Mouse (Mus musculus): ENCODE results near the gene Tmem230. TPM values are rescaled to one million over a fixed set of nuclear protein-coding genes. Genes with fewer than 3 reads are reported as not detected.

Gene Tmem230
- total and polyA plus RNA-seq, 2 experiments from 2014 or later = 43.3 to 44.3 TPM

GRCm38 (mm10) chr2:132235291-132235690 lies 12.3 kb downstream of the Tmem230 start:
- ATAC-seq = no peak
- Histone ChIP-seq H3K9me3 (ENCODE audit: low read length) (no peaks in the 10 kb centered on the region), H3K4me2 (ENCODE audit: low read depth, low read length) (no peak overlapping the region), H3K9ac (replicated peaks; ENCODE audit: low read length) (no peak overlapping the region), H3K36me3 (ENCODE audit: insufficient read depth, low read length) (no peaks in the 10 kb centered on the region), H3K27ac (no peak overlapping the region), H3K4me3 (ENCODE audit: low read length) (no peak overlapping the region), H3K27me3 (ENCODE audit: insufficient read depth, low read length) (no peaks in the 10 kb centered on the region), H3K4me1 (ENCODE audit: insufficient read depth, low read length) (no peaks in the 10 kb centered on the region)
- WGBS = 60% methylated on average over 2 of the region's 2 CpGs
- DNase-seq (ENCODE audit: low spot score) = no peak
- TF ChIP-seq CTCF (IDR thresholded peaks at IDR 0.05; ENCODE audit: low read depth) = no peak

DNA sequence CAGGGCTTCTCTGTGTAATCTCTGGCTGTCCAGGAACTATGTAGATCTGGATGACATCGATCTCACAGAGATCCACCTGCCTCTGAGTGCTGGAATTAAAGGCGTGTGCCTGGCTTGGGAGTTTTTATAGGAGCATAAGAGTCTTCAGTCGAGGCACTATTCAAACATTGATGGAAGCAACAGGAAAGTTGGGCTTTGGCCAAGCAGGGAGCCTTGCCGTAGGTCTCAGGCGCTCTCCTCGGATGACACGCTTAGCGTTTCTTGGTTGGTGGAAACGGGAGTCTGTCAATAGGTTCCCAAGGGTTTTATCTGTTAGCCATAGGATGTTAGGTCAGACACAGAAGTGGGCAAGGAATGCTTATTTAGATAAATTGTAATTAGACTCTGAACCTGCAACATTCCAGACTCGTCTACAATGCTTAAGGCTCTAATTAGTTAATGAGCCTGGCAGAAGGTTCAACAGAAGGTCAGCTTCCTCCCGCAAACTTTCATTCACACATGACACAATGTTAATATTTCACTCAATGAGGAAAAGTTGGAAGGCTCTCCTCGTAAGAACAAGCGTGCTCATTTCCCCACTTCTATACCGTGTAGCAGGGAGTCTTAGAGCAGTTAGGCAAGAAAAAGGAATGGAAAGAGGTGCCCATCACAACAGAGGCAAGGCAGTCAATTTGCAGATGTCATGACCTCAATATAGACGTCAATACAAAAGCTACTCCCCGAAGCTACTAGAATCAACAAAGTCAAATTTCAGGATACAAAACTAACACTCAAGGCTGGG lies 13.4 kb downstream of the Tmem230 start:
- Histone ChIP-seq H3K36me3 (ENCODE audit: insufficient read depth, low read length) (no peaks in the 10 kb centered on the region), H3K9ac (replicated peaks; ENCODE audit: low read length) (no peak overlapping the region), H3K27me3 (ENCODE audit: insufficient read depth, low read length) (no peaks in the 10 kb centered on the region), H3K9me3 (ENCODE audit: low read length) (no peaks in the 10 kb centered on the region), H3K4me2 (ENCODE audit: low read depth, low read length) (no peak overlapping the region), H3K4me3 (ENCODE audit: low read length) (no peak overlapping the region), H3K27ac (no peak overlapping the region), H3K4me1 (ENCODE audit: insufficient read depth, low read length) (no peaks in the 10 kb centered on the region)
- no peak for DNase-seq (ENCODE audit: low spot score)
- no peak for ATAC-seq
- WGBS = 71% methylated on average over 16 of the region's 16 CpGs
- TF ChIP-seq CTCF (IDR thresholded peaks at IDR 0.05; ENCODE audit: low read depth) = no peak

- H3K9ac ChIP-seq (replicated peaks; ENCODE audit: low read length) = no peak overlapping the region
- no peak for ATAC-seq
- no peaks in the 10 kb centered on the region for H3K36me3 ChIP-seq (ENCODE audit: insufficient read depth, low read length)
- no peak for TF ChIP-seq CTCF (IDR thresholded peaks at IDR 0.05; ENCODE audit: low read depth)
- no peak overlapping the region for H3K4me2 ChIP-seq (ENCODE audit: low read depth, low read length)
- no peaks in the 10 kb centered on the region for H3K4me1 ChIP-seq (ENCODE audit: insufficient read depth, low read length)
- no peak overlapping the region for H3K4me3 ChIP-seq (ENCODE audit: low read length)
- no peaks in the 10 kb centered on the region for H3K9me3 ChIP-seq (ENCODE audit: low read length)
- no peak for DNase-seq (ENCODE audit: low spot score)
- H3K27ac ChIP-seq = no peak overlapping the region
- no peaks in the 10 kb centered on the region for H3K27me3 ChIP-seq (ENCODE audit: insufficient read depth, low read length)
- 59% methylated on average over 3 of the region's 3 CpGs for WGBS
Observed at GRCm38 (mm10) chr2:132232413-132232945, 15.1 kb downstream of the Tmem230 start.

GRCm38 (mm10) chr2:132224359-132224758 lies 23.2 kb downstream of the Tmem230 start:
- Histone ChIP-seq H3K4me2 (ENCODE audit: low read depth, low read length) (no peak overlapping the region), H3K9me3 (ENCODE audit: low read length) (no peaks in the 10 kb centered on the region), H3K4me1 (ENCODE audit: insufficient read depth, low read length) (no peaks in the 10 kb centered on the region), H3K36me3 (ENCODE audit: insufficient read depth, low read length) (no peaks in the 10 kb centered on the region), H3K27me3 (ENCODE audit: insufficient read depth, low read length) (no peaks in the 10 kb centered on the region), H3K4me3 (ENCODE audit: low read length) (no peak overlapping the region), H3K27ac (no peak overlapping the region), H3K9ac (replicated peaks; ENCODE audit: low read length) (no peak overlapping the region)
- no peak for ATAC-seq
- DNase-seq (ENCODE audit: low spot score) = no peak
- TF ChIP-seq CTCF (IDR thresholded peaks at IDR 0.05; ENCODE audit: low read depth) = no peak
- WGBS = 83% methylated on average over 4 of the region's 4 CpGs

DNA sequence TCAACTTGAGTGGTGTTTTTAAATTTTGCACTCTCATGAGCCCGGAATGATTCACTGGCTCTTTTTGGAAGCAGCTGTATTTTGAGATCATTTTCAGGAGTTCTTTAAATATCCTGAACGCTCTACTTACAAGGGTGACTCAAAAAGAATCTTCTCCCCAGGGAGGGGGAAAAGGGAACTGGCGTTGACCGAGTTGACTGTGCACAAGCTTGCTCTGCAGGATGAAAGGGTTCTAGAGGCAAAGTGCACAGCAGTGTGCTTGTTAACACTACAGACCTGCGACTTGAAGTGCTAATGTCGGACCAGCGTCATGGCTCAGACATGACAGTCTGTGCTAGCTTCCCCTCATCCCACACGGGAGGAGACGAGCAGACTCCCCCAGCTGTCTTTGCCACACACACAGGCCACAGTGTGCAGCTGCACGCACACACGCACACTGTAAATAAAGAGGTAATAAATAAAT lies 26.0 kb downstream of the Tmem230 start:
- Histone ChIP-seq H3K4me2 (ENCODE audit: low read depth, low read length) (no peak overlapping the region), H3K27me3 (ENCODE audit: insufficient read depth, low read length) (no peaks in the 10 kb centered on the region), H3K27ac (no peak overlapping the region), H3K36me3 (ENCODE audit: insufficient read depth, low read length) (no peaks in the 10 kb centered on the region), H3K9ac (replicated peaks; ENCODE audit: low read length) (no peak overlapping the region), H3K9me3 (ENCODE audit: low read length) (no peaks in the 10 kb centered on the region), H3K4me1 (ENCODE audit: insufficient read depth, low read length) (no peaks in the 10 kb centered on the region), H3K4me3 (ENCODE audit: low read length) (no peak overlapping the region)
- 71% methylated on average over 11 of the region's 11 CpGs for WGBS
- no peak for TF ChIP-seq CTCF (IDR thresholded peaks at IDR 0.05; ENCODE audit: low read depth)
- ATAC-seq = no peak
- DNase-seq (ENCODE audit: low spot score) = no peak

DNA sequence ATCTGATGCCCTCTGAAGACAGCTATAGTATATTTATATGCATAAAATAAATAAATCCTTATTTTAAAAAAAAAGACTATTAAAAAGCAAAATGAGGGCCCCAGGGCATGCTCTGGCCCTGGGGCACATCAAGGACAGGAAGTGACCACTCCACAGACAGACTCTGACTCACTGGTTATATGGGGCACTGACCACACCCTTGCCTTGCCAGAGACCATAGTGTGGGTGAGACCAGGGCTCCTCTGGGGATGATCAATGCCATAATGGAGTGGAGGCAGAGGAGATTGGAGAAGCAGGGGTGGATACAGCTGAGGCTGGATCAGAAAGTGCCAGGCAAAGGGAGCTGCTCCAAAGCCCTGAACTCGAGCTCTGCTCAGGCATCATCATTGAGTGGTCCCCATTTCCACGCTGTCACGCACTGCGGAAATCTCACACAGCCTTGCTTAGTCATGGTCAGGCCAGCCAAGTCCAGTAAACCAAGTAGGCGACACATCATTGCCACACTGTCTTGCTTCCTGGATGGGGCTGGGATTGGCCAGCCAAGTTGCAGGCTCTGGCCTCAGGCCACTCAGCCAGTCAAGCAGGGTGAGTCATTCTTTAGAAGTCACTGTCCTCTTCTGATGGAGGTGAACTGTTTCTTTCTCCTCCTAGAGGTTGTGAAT lies 35.5 kb downstream of the Tmem230 start:
- Histone ChIP-seq H3K4me2 (ENCODE audit: low read depth, low read length) (no peak overlapping the region), H3K27me3 (ENCODE audit: insufficient read depth, low read length) (no peaks in the 10 kb centered on the region), H3K4me1 (ENCODE audit: insufficient read depth, low read length) (no peaks in the 10 kb centered on the region), H3K9ac (replicated peaks; ENCODE audit: low read length) (no peak overlapping the region), H3K36me3 (ENCODE audit: insufficient read depth, low read length) (no peaks in the 10 kb centered on the region), H3K9me3 (ENCODE audit: low read length) (no peaks in the 10 kb centered on the region), H3K27ac (no peak overlapping the region), H3K4me3 (ENCODE audit: low read length) (no peak overlapping the region)
- DNase-seq (ENCODE audit: low spot score) (no peak), ATAC-seq (0 out of 2 replicates have a peak, but pooled peaks have one; percentile 51)
- TF ChIP-seq CTCF (IDR thresholded peaks at IDR 0.05; ENCODE audit: low read depth) = no peak
- 78% methylated on average over 5 of the region's 5 CpGs for WGBS
